Mouse (Mus musculus): ENCODE results near the gene Ahctf1. TPM values are rescaled to one million over a fixed set of nuclear protein-coding genes. Genes with fewer than 3 reads are reported as not detected.
"Not testable (repeated sequence)": the region's sequence is repeated elsewhere in the genome, so short reads cannot be mapped to it uniquely, and the experiment has no call there.

Gene Ahctf1
- polyA plus RNA-seq, 1 experiment from 2014 or later = 33.0 TPM

DNA sequence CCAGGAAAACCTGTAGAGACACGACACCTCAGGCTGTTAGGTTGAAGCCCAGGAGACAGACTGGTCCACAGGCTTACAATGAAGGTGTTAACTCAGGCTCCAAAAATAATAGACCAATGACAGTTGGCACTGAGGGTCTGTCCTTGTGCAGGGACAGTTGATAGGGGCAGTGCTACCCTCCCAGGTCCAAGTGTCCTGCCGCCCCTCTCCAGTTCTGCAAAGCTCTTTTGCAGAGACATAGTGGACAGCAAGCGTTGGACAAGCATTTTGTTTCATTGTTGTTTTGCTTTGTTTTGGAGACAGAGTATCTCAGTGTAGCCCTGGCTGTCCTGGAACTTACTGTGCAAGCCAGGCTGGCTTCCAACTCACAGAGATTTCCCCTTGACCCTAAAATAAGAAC, 72.1 kb downstream of the Ahctf1 start:
- no peaks in the 10 kb centered on the region for H3K4me1 ChIP-seq
- H3K4me3 ChIP-seq = no peak overlapping the region
- WGBS = 94% methylated on average over 3 of the region's 3 CpGs
- H3K27ac ChIP-seq = no peak overlapping the region
- H3K27me3 ChIP-seq (ENCODE audit: poor library complexity, severe bottlenecking) = no peaks in the 10 kb centered on the region
- H3K9me3 ChIP-seq = peaks cover 5% of the 10 kb centered on the region; the same call in 1 of the 2 replicates
- H3K36me3 ChIP-seq (replicated peaks) = no peaks in the 10 kb centered on the region
- DNase-seq (ENCODE audit: extremely low spot score, low spot score) = no peak

DNA sequence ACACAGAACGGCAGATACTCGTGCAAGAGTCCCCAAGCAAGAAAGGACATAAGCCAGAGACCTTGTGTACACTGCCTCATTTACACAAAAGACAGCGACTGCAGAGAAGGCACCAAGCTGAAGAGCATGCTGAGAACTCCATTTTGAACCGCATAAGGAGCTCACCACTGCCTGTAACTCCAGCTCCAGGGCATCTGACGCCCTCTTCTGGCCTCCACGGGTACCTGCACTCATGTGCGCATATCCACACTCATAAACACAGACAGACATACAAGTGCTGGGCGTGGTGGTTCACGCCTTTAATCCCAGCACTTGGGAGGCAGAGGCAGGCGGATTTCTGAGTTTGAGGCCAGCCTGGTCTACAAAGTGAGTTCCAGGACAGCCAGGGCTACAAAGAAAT, 74.8 kb downstream of the Ahctf1 start:
- DNase-seq (ENCODE audit: extremely low spot score, low spot score) = no peak
- Histone ChIP-seq H3K27ac (no peak overlapping the region), H3K27me3 (ENCODE audit: poor library complexity, severe bottlenecking) (no peaks in the 10 kb centered on the region), H3K4me1 (no peaks in the 10 kb centered on the region), H3K9me3 (peaks cover 5% of the 10 kb centered on the region; the same call in 1 of the 2 replicates), H3K36me3 (replicated peaks) (no peaks in the 10 kb centered on the region), H3K4me3 (no peak overlapping the region)
- 87% methylated on average over 10 of the region's 10 CpGs for WGBS

DNA sequence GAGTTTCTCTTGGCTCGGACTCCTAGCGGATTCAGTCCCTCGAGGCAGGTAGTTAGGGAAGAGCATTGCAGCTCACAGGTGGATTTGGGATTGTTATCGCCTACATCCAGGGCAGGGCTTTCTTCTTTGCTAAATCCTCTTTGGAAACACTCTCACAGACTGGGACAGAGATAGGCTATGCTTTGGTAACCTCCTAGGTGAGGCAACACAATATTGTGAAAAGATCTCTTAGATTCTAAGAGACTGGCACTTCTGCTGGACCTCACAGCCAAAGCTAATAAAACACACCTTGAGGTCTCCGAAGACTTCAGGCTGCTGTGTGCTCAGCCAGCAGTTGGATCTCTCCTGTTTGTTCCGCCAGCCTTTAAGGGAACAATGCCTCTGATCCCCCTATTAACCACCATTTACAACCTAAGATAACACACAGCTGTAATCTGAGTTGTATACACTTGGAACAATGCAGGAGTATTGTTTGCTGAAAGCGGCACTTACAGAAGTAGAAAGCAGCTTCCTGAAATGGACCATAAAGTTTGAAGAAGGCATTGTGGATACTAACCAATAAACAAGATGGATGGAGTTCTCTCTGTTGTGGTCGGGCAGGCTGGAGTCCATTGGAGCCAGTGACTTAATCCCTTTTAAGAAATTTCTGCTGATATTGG, 80.5 kb downstream of the Ahctf1 start:
- no peaks in the 10 kb centered on the region for H3K36me3 ChIP-seq (replicated peaks)
- no peak overlapping the region for H3K4me3 ChIP-seq
- no peaks in the 10 kb centered on the region for H3K27me3 ChIP-seq (ENCODE audit: poor library complexity, severe bottlenecking)
- 76% methylated on average over 8 of the region's 8 CpGs for WGBS
- H3K27ac ChIP-seq = no peak overlapping the region
- DNase-seq (ENCODE audit: extremely low spot score, low spot score) = no peak
- H3K9me3 ChIP-seq = no peaks in the 10 kb centered on the region; the same call in 1 of the 2 replicates
- no peaks in the 10 kb centered on the region for H3K4me1 ChIP-seq

DNA sequence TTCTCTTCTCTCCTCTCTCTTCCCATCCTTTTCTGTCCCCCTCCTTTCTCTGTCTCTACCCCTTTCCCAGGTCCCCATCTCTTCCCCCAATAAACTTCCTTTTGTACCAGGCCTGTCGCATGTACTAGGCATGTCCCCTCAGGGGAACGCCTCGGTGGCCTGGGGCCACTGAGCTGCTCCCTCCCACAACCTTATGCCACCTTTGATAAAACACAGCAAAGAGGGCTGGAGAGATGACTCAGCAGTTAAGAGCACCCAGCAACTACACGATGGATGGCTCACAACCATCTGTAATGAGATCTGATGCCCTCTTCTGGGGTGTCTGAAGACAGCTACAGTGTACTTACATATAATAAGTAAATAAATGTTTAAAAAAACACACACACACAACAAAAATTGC, 87.7 kb downstream of the Ahctf1 start:
- DNase-seq (ENCODE audit: extremely low spot score, low spot score) = no peak
- Histone ChIP-seq H3K4me1 (no peaks in the 10 kb centered on the region), H3K27me3 (ENCODE audit: poor library complexity, severe bottlenecking) (no peaks in the 10 kb centered on the region), H3K27ac (no peak overlapping the region), H3K36me3 (replicated peaks) (no peaks in the 10 kb centered on the region), H3K4me3 (no peak overlapping the region), H3K9me3 (peaks cover 8% of the 10 kb centered on the region; the same call in 1 of the 2 replicates)
- WGBS = 93% methylated on average over 4 of the region's 4 CpGs

DNA sequence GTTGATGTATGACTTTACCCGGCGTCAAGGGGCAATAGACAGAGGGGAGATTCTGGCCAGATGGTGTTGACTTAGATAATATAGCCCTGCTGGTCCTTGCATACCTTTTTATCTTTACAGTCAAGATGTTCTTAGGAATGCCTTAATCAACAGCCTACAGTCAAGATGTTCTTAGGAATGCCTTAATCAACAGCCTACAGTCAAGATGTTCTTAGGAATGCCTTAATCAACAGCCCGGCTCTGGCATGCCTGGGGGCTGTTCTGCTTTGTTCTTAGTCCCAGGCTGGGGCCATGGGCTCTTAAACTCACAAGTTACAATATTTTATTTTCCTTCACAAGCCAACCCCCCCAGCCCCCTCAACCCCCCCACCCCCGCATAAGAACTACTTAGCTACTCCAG, 88.2 kb downstream of the Ahctf1 start:
- H3K9me3 ChIP-seq; H3K27me3 ChIP-seq (ENCODE audit: poor library complexity, severe bottlenecking); DNase-seq (ENCODE audit: extremely low spot score, low spot score); H3K36me3 ChIP-seq (replicated peaks); H3K27ac ChIP-seq; H3K4me3 ChIP-seq; H3K4me1 ChIP-seq: not testable (repeated sequence)
- WGBS = 96% methylated on average over 4 of the region's 4 CpGs

DNA sequence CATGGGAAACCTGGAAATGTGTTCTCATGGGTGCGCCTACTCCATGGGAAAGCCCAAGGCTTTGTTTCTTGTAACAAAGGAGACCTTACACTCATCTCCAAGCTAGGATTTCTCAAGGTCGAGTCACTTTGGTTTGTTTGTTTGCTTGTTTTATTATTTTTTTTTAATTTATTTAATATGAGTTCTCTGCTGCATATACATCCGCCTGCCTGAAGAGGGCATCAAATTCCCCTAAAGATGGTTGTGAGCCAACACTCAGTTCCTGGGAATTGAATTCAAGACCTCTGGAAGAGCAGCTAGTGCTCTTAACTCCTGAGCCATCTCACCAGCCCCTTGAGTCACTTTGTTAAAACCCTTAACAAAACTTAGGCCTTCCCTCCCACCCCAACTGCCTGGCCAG, 90.1 kb downstream of the Ahctf1 start:
- no peaks in the 10 kb centered on the region for H3K27me3 ChIP-seq (ENCODE audit: poor library complexity, severe bottlenecking)
- H3K4me1 ChIP-seq = no peaks in the 10 kb centered on the region
- peaks cover 8% of the 10 kb centered on the region; the same call in 1 of the 2 replicates for H3K9me3 ChIP-seq
- H3K27ac ChIP-seq = no peak overlapping the region
- no peak for DNase-seq (ENCODE audit: extremely low spot score, low spot score)
- H3K36me3 ChIP-seq (replicated peaks) = no peaks in the 10 kb centered on the region
- H3K4me3 ChIP-seq = no peak overlapping the region
- 90% methylated on average over 3 of the region's 3 CpGs for WGBS

DNA sequence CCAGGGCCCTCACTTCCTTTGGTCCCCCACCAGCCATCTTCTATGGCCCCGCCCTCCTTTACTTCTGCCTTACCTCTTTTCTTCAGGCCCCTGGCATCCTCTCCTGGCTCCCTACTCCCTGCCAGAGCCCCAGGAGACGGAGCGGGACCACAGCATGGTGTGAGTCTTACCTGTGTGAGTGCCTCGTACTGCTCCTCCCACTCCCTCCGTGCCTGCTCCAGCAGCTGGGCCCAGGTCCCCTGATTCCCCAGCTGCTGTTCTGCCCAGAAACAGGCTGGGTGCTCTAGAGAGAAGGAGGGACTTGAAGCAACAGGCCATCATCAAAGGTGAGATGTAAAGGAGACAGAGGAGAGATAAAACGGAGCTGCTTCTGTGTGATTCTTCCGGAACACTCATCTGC, 90.8 kb downstream of the Ahctf1 start:
- Histone ChIP-seq H3K9me3 (peaks cover 8% of the 10 kb centered on the region; the same call in 1 of the 2 replicates), H3K27me3 (ENCODE audit: poor library complexity, severe bottlenecking) (no peaks in the 10 kb centered on the region), H3K36me3 (replicated peaks) (no peaks in the 10 kb centered on the region), H3K4me1 (no peaks in the 10 kb centered on the region), H3K27ac (no peak overlapping the region), H3K4me3 (no peak overlapping the region)
- 80% methylated on average over 7 of the region's 7 CpGs for WGBS
- DNase-seq (ENCODE audit: extremely low spot score, low spot score) = no peak

DNA sequence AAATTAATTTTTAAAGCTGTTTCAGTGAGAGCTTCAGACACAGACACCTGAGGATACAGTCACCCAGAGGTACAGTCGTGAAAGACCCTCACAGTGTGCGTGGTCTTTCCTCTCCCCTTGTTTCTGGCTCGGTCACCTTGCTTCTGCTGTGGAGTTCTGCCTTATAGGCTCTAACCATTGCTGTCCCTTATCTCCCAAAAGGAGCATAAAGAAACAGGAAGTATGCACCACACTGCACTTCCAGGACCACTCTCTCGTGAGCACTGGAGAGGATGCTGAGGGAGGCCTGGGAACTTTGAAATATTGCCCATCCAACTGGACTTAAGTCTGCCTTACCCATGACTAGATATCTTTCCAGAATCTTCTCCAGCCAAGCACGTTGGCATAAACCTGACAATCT, 92.7 kb downstream of the Ahctf1 start:
- Histone ChIP-seq H3K36me3 (replicated peaks) (no peaks in the 10 kb centered on the region), H3K9me3 (peaks cover 7% of the 10 kb centered on the region; the same call in 1 of the 2 replicates), H3K27ac (no peak overlapping the region), H3K27me3 (ENCODE audit: poor library complexity, severe bottlenecking) (no peaks in the 10 kb centered on the region), H3K4me1 (no peaks in the 10 kb centered on the region), H3K4me3 (no peak overlapping the region)
- WGBS = 86% methylated on average over 5 of the region's 5 CpGs
- DNase-seq (ENCODE audit: extremely low spot score, low spot score) = no peak

DNA sequence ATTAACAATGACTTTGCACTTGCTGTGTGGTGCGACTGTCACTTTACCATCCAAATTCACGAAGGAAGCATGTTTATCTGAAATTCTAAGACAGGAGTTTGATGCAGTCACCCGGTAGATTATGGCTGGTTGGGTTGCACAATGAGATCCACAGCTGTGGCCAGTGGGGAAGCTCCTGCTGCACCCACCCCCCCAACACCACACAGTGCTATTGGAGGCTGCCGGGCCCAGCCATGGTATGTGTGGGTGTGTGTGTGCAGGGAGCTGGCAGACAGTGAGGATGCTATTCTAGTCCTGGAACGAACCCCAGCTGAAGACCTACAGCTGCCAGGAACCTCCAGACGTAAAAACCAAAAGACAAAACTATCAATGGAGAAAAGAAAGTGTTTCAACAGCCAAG, 94.1 kb downstream of the Ahctf1 start:
- 89% methylated on average over 6 of the region's 6 CpGs for WGBS
- H3K27ac ChIP-seq = no peak overlapping the region

DNA sequence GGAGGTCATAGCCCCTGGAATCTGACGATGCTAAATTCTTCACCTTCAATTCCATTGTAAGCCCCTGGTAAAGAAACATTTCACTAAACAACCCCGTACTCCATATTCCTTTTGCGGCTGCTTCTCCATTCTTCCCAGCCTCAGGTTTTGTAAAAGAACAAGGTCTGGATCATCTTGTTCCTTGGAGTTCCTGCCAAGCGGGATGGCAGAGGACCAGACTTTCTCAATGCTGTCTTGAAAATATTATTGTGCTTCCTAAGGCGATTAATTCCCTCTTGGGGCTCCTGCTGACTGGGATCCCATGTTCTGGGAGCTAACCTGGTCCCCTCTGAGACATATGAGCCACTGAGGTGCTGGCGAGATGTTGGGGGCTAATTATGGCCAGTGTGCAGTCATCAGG, 98.3 kb downstream of the Ahctf1 start:
- Histone ChIP-seq H3K4me1 (no peaks in the 10 kb centered on the region), H3K27me3 (ENCODE audit: poor library complexity, severe bottlenecking) (no peaks in the 10 kb centered on the region), H3K9me3 (no peaks in the 10 kb centered on the region), H3K27ac (no peak overlapping the region), H3K36me3 (replicated peaks) (no peaks in the 10 kb centered on the region), H3K4me3 (no peak overlapping the region)
- WGBS = 91% methylated on average over 6 of the region's 6 CpGs
- no peak for DNase-seq (ENCODE audit: extremely low spot score, low spot score)

More for the DNA sequence above, 94.1 kb downstream of the Ahctf1 start:
- DNase-seq (ENCODE audit: extremely low spot score, low spot score) = no peak
- Histone ChIP-seq H3K27me3 (ENCODE audit: poor library complexity, severe bottlenecking) (no peaks in the 10 kb centered on the region), H3K4me3 (no peak overlapping the region), H3K9me3 (no peaks in the 10 kb centered on the region; the same call in 1 of the 2 replicates), H3K36me3 (replicated peaks) (no peaks in the 10 kb centered on the region), H3K4me1 (no peaks in the 10 kb centered on the region)

DNA sequence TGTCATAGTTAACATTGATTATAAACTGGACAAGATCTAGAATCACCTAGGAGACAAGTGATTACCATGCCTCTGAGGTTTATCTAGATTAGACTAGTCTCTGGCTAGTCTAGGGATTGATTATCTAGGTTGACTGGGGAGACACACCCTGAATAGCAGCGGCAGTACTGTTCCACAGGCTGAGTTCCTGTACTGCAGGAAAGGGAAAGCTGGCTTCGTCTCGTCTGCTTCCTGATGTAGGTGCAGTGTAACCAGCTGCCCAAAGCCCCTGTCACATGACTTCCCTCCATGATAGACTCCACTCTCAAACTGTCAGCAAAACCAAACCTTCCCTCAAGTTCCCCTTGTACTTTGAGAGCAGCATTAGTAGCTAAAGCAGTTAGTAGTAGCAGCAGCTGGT, 99.3 kb downstream of the Ahctf1 start:
- H3K36me3 ChIP-seq (replicated peaks) = no peaks in the 10 kb centered on the region
- no peak overlapping the region for H3K27ac ChIP-seq
- 93% methylated on average over 3 of the region's 3 CpGs for WGBS
- no peaks in the 10 kb centered on the region for H3K4me1 ChIP-seq
- no peaks in the 10 kb centered on the region for H3K9me3 ChIP-seq
- H3K4me3 ChIP-seq = no peak overlapping the region
- no peak for DNase-seq (ENCODE audit: extremely low spot score, low spot score)
- H3K27me3 ChIP-seq (ENCODE audit: poor library complexity, severe bottlenecking) = no peaks in the 10 kb centered on the region

Measured in forebrain, embryonic 10.5 days (tissue).